In the genomic region with DNA sequence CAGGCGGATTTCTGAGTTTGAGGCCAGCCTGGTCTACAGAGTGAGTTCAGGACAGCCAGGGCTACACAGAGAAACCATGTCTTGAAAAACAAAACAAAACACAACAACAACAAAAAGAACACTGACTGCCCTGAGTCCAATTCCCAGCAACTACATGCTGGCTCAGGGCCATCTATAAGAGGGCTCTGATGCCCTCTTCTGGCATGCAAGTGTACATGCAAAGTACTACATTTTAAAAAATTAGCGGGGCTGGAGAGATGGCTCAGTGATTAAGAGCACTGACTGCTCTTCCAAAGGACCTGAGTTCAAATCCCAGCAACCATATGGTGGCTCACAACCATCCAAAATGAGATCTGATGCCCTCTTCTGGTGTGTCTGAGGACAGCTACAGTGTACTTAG, we compare ENCODE assay signal across 8 mouse cellular contexts. TPM values are rescaled to one million over a fixed set of nuclear protein-coding genes. Genes with fewer than 3 reads are reported as not detected.
A peak's percentile ranks its signal among the peaks of the same experiment; 100 is the strongest.
DNase-seq lines count a peak whose midpoint lies in the region; ATAC-seq and TF ChIP-seq lines count a peak whose summit lies in the region.
"Not testable (repeated sequence)": the region's sequence is repeated elsewhere in the genome, so short reads cannot be mapped to it uniquely, and the experiment has no call there.

No protein-coding gene starts in this region.

- not testable (repeated sequence) for H3K4me1 ChIP-seq in ES-Bruce4 (ENCODE audit: control insufficient read depth, insufficient read depth, low read length); liver, embryonic 14.5 days (replicated peaks; ENCODE audit: control insufficient read depth in 2 of 2, insufficient read depth in 2 of 2, low read length in 1 of 2)

- not testable (repeated sequence) for H3K36me3 ChIP-seq in ES-Bruce4 (ENCODE audit: control insufficient read depth, insufficient read depth, low read length, poor library complexity, severe bottlenecking); liver, embryonic 14.5 days (replicated peaks; ENCODE audit: control insufficient read depth, insufficient read depth, low read depth); splenic B cell, adult 2 months (ENCODE audit: control insufficient read depth, insufficient read depth, low read length, poor library complexity, severe bottlenecking)

- not testable (repeated sequence) for H3K27me3 ChIP-seq in ES-Bruce4 (ENCODE audit: control insufficient read depth, insufficient read depth, low read length, poor library complexity, severe bottlenecking); liver, embryonic 14.5 days (ENCODE audit: control insufficient read depth, insufficient read depth, low read length); splenic B cell, adult 2 months (ENCODE audit: control insufficient read depth, insufficient read depth, low read length, poor library complexity, severe bottlenecking)

- not testable (repeated sequence) for TF ChIP-seq POLR2A in ES-Bruce4 (IDR thresholded peaks at IDR 0.05; ENCODE audit: insufficient read depth, low read length)

- not testable (repeated sequence) for H3K9me3 ChIP-seq in ES-Bruce4 (replicated peaks; ENCODE audit: control insufficient read depth, insufficient read depth, low read length, poor library complexity, severe bottlenecking); liver, embryonic 14.5 days (ENCODE audit: control insufficient read depth, low read length)

- H3K4me3 ChIP-seq in ES-Bruce4 (ENCODE audit: low read depth, low read length); liver, embryonic 14.5 days (ENCODE audit: insufficient read depth in 1 of 2, low read depth in 2 of 2, low read length in 2 of 2): not testable (repeated sequence)

- not testable (repeated sequence) for H3K4me2 ChIP-seq in liver, embryonic 14.5 days (ENCODE audit: low read depth)

- not testable (repeated sequence) for H3K27ac ChIP-seq in ES-Bruce4 (ENCODE audit: insufficient read depth, low read length); liver, embryonic 14.5 days

- not testable (repeated sequence) for ATAC-seq in liver, embryonic 14.5 days (ENCODE audit: insufficient read depth)

- peak; percentile 34 for TF ChIP-seq CTCF in ES-Bruce4 (IDR thresholded peaks at IDR 0.05; ENCODE audit: low read depth, low read length)
- peak; percentile 36; the same call in 1 of the 2 replicates for TF ChIP-seq CTCF in liver, embryonic 14.5 days (IDR thresholded peaks at IDR 0.05; ENCODE audit: low read depth)

- not testable (repeated sequence) for TF ChIP-seq EP300 in ES-Bruce4 (IDR thresholded peaks at IDR 0.05; ENCODE audit: insufficient read depth, low read depth, low read length); liver, embryonic 14.5 days (IDR thresholded peaks at IDR 0.05; ENCODE audit: low read depth)

- not testable (repeated sequence) for H3K9ac ChIP-seq in ES-Bruce4 (ENCODE audit: low read depth, poor library complexity, severe bottlenecking); liver, embryonic 14.5 days (replicated peaks)

- DNase-seq in 3T3-L1 (ENCODE audit: low read depth, low spot score) (peak; percentile 27), ZHBTc4 (ENCODE audit: low read depth, low spot score) (peak; percentile 71)
- DNase-seq in cerebellum, postnatal 10 days, result peak; percentile 18 to 30
- peak; percentile 34 for DNase-seq in induced T-regulatory cell, adult 2 months (ENCODE audit: low read depth)
- DNase-seq in liver, embryonic 14.5 days (ENCODE audit: low read depth in 3 of 3, low spot score in 3 of 3), result not testable (repeated sequence)
- DNase-seq in lung, postnatal 4 days, result peak; percentile 25 to 34
- DNase-seq in splenic B cell, adult 2 months (ENCODE audit: low read depth, low spot score), result peak; percentile 45

- 27% methylated on average over 2 of the region's 2 CpGs for WGBS in liver, embryonic 14.5 days (ENCODE audit: insufficient replicate concordance)

RNA-seq across cellular contexts. Expression of a gene that starts 43.4 kb away (rescaled TPM):
- polyA plus RNA-seq in ES-Bruce4 (2011; ENCODE audit: insufficient read depth, insufficient read length, low read depth, missing spikeins), result 93.0 and 102 TPM in 2 replicates
- polyA plus RNA-seq in liver, embryonic 14.5 days (2012; rRNA removed), result 6.2 and 8.8 TPM in 2 replicates
- 15.7 and 16.9 TPM in 2 replicates for polyA plus RNA-seq in liver, embryonic 14.5 days (2014; fragmentation: Nextera tagmentation; extraction: Ambion mirVana)
